Mouse (Mus musculus): ENCODE data around the gene Rnf181. TPM values are rescaled to one million over a fixed set of nuclear protein-coding genes. Genes with fewer than 3 reads are reported as not detected.

Rnf181 gene
- polyA plus RNA-seq (2015; fragmentation: Nextera tagmentation; extraction: Ambion mirVana) = 124 and 126 TPM in 2 replicates

DNA sequence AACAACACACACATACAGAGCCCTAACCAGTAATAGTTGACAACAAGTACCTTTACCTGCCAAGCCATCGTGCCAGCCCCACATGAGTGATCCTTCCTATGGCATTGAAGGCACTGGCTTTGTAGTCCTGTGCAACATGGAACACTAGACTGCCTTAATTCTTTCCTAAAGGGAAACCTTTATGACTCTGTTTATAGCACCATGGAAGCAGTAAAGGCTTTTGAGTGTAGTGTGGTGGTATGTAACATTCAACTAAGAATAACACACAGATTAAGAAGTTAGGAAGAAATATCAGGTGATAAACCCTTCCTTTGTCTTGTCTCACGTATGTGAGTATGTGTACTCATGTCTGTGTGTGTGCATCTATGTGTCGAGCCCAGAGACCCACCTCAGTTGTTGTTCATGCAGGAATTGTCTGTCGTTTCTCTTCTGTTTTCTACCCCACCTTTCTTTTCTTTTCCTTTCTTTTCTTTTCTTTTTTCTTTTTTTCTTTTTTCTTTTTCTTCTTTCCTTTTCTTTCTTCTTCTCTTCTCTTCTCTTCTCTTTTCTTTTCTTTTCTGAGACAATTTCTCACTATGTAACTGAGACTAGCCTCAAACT is at the start of gene Rnf181:
Rnf181 (minus strand) TSS at position 113 of the 600 bp plus-strand sequence.
- Histone ChIP-seq H3K4me1 (ENCODE audit: control insufficient read depth, insufficient read depth, low read length) (peaks cover 4% of the 10 kb centered on the region; the same call in 1 of the 2 replicates), H3K9me3 (replicated peaks; ENCODE audit: control insufficient read depth, low read length, poor library complexity, severe bottlenecking) (no peaks in the 10 kb centered on the region), H3K4me3 (ENCODE audit: low read depth, low read length) (no peak within 1 kb of the TSS), H3K4me2 (ENCODE audit: low read length) (no peak within 1 kb of the TSS), H3K27me3 (ENCODE audit: control insufficient read depth, insufficient read depth, low read depth, low read length) (no peaks in the 10 kb centered on the region; the same call in 1 of the 2 replicates), H3K36me3 (ENCODE audit: control insufficient read depth, insufficient read depth, low read length) (no peaks in the 10 kb centered on the region), H3K9ac (ENCODE audit: low read depth, low read length) (no peak within 1 kb of the TSS), H3K27ac (ENCODE audit: low read length) (no peak within 1 kb of the TSS)
- 81% methylated on average over 4 of the region's 4 CpGs for WGBS
- no peak for ATAC-seq

DNA sequence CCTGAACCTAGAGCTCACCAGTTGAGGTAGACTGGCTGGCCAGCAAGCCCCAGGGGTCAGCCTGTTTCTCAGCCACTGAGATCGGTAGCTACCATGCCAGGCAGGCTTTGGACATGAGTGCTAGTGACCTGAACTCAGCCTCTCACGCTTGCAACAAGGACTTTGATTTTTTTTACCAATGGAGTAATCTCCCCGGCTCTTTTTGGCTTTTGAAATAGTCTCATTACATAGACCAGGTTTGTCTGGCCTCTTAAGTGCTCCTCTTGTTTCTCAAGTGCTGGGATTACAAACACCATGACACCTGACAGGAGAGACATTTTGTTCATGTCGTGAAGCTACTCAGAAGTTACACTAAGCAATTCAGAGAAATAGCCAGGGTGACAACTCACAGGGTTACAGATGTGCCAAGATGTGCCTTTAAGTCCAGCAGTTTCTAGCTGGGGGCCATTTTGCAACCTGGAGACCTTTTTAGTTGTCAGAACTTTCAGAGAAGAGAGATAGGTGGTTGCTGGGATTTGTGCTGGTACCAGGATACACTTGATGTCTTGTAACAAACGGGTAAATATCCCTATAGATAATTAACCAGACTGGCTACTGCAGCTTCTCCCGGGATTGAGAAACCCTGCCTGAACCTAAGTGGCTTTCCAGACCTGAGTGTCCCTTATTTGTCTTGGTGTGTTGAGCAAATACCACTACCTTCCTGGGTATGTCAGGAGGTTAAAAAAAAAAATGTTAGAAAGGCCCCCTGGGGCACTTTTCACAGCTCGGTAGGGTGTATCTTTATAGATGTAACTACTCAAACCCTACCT is 49.4 kb upstream of the Rnf181 start:
- no peaks in the 10 kb centered on the region for H3K27me3 ChIP-seq (ENCODE audit: control insufficient read depth, insufficient read depth, low read depth, low read length)
- peaks cover 15% of the 10 kb centered on the region for H3K4me1 ChIP-seq (ENCODE audit: control insufficient read depth, insufficient read depth, low read length)
- H3K4me2 ChIP-seq (ENCODE audit: low read length) = no peak overlapping the region
- WGBS = 86% methylated on average over 7 of the region's 7 CpGs
- peaks cover 17% of the 10 kb centered on the region for H3K36me3 ChIP-seq (ENCODE audit: control insufficient read depth, insufficient read depth, low read length)
- ATAC-seq = no peak
- H3K9me3 ChIP-seq (replicated peaks; ENCODE audit: control insufficient read depth, low read length, poor library complexity, severe bottlenecking) = no peaks in the 10 kb centered on the region
- no peak overlapping the region for H3K4me3 ChIP-seq (ENCODE audit: low read depth, low read length)
- H3K27ac ChIP-seq (ENCODE audit: low read length) = no peak overlapping the region
- H3K9ac ChIP-seq (ENCODE audit: low read depth, low read length) = no peak overlapping the region

DNA sequence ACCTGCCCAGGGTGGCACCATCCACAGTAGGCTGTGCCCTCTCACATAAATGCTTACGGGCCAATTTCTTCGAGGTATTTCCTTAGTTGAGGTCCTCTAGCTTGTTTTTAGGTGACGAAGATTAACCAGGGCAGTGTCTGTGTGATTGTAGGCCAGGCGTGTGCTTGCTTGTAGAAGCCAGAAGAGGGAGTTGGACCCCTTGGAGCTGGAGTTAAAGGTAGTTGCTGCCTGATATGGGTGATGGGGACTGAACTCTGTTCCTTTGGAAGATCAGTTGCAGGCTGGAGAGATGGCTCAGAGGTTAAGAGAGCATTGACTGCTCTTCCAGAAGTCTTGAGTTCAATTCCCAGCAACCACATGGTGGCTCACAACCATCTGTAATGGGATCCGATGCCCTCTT is 48.4 kb upstream of the Rnf181 start:
- peaks cover 15% of the 10 kb centered on the region for H3K4me1 ChIP-seq (ENCODE audit: control insufficient read depth, insufficient read depth, low read length)
- H3K27ac ChIP-seq (ENCODE audit: low read length) = no peak overlapping the region
- no peaks in the 10 kb centered on the region for H3K27me3 ChIP-seq (ENCODE audit: control insufficient read depth, insufficient read depth, low read depth, low read length)
- H3K9me3 ChIP-seq (replicated peaks; ENCODE audit: control insufficient read depth, low read length, poor library complexity, severe bottlenecking) = no peaks in the 10 kb centered on the region
- H3K9ac ChIP-seq (ENCODE audit: low read depth, low read length) = 0 out of 2 replicates have a peak overlapping the region, but pooled peaks have one; percentile 92
- ATAC-seq = no peak
- 87% methylated on average over 5 of the region's 5 CpGs for WGBS
- peak overlapping the region; percentile 85 for H3K4me2 ChIP-seq (ENCODE audit: low read length)
- H3K36me3 ChIP-seq (ENCODE audit: control insufficient read depth, insufficient read depth, low read length) = peaks cover 15% of the 10 kb centered on the region
- peak overlapping the region; percentile 89 for H3K4me3 ChIP-seq (ENCODE audit: low read depth, low read length)

DNA sequence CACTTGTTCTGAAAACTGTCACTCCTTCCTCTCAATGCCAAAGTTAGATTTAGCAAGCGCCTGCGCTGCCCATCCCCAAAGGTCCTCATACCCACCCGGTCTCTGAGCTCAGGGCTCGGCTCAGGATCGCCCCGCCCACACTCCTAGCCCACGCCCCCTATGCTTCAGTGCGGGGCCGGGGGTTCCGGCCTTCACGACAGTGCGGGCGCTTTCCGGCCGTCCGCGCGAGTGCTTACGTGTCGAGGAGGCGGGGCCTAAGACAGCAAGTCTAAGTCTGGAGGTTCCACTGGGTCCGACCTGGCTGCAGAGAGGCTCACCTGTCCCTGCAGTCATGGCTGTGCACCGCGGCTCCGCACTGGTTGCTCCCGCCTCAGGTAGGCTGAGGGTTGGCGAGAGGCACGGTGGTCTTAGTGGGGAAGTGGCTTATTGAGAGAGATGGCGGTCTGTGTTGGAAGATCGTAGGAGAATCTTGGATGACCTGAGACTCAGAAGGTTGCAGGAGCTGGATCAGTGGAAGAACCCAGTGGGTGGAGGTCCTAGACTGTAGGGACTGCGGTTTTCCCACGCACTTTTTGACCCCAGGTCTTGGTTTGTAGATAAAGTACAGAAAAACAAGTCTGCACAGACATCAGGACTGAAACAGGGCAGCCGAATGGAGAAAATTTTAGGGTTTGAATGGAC is 47.5 kb upstream of the Rnf181 start, which contains the start of gene Ggcx:
Ggcx (plus strand) TSS at position 233 of the 681 bp plus-strand sequence.
- H3K27me3 ChIP-seq (ENCODE audit: control insufficient read depth, insufficient read depth, low read depth, low read length) = no peaks in the 10 kb centered on the region
- peaks cover 14% of the 10 kb centered on the region for H3K36me3 ChIP-seq (ENCODE audit: control insufficient read depth, insufficient read depth, low read length)
- H3K4me3 ChIP-seq (ENCODE audit: low read depth, low read length) = peak within 1 kb of the TSS; percentile 89
- peak within 1 kb of the TSS; percentile 92 for H3K9ac ChIP-seq (ENCODE audit: low read depth, low read length)
- peak within 1 kb of the TSS; percentile 85 for H3K4me2 ChIP-seq (ENCODE audit: low read length)
- H3K9me3 ChIP-seq (replicated peaks; ENCODE audit: control insufficient read depth, low read length, poor library complexity, severe bottlenecking) = no peaks in the 10 kb centered on the region
- ATAC-seq = peak; percentile 96
- peaks cover 15% of the 10 kb centered on the region for H3K4me1 ChIP-seq (ENCODE audit: control insufficient read depth, insufficient read depth, low read length)
- H3K27ac ChIP-seq (ENCODE audit: low read length) = peak within 1 kb of the TSS; percentile 74
- 2% methylated on average over 33 of the region's 33 CpGs for WGBS

DNA sequence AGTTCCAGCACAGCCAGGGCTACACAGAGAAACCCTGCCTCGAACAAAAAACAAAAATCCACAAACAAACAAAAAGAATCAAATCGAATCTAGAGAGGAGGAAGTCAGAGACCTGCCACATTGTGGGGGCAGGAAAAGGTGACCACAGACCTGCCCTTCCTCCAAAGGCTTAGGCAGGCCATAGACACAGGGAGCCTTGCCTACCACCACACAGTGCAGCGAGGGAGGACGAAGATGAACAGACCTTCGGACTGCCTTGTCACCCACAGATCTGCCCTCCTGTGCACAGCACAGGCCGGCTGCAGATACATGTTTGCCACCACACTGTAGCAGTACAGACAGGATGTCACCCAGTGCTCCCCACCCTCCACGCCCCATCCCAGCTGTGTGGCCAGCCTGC is 43.8 kb upstream of the Rnf181 start:
- Histone ChIP-seq H3K36me3 (ENCODE audit: control insufficient read depth, insufficient read depth, low read length) (no peaks in the 10 kb centered on the region), H3K27me3 (ENCODE audit: control insufficient read depth, insufficient read depth, low read depth, low read length) (no peaks in the 10 kb centered on the region), H3K4me2 (ENCODE audit: low read length) (no peak overlapping the region), H3K4me1 (ENCODE audit: control insufficient read depth, insufficient read depth, low read length) (peaks cover 14% of the 10 kb centered on the region), H3K9me3 (replicated peaks; ENCODE audit: control insufficient read depth, low read length, poor library complexity, severe bottlenecking) (no peaks in the 10 kb centered on the region), H3K4me3 (ENCODE audit: low read depth, low read length) (no peak overlapping the region), H3K27ac (ENCODE audit: low read length) (no peak overlapping the region), H3K9ac (ENCODE audit: low read depth, low read length) (no peak overlapping the region)
- no peak for ATAC-seq
- 82% methylated on average over 7 of the region's 7 CpGs for whole genome bisulfite sequencing

DNA sequence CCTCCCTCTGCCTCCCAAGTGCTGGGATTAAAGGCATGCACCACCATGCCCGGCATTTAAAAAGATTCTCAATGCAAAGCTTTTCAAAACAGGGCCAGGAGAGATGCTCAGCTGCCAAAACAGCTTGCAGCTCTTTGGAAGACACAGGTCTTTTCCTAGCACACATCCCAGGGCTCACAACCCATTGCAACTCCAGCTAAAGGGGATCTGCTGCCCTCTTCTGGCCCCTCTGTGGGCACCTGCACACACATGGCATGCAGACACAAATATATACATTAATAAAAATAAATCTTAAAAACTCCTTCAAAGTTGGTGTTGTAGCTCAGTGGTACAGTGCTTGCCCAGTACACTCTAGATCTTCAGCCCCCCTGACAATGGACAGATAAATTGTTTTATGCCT is 43.2 kb upstream of the Rnf181 start:
- no peak overlapping the region for H3K27ac ChIP-seq (ENCODE audit: low read length)
- no peak overlapping the region for H3K4me2 ChIP-seq (ENCODE audit: low read length)
- H3K4me1 ChIP-seq (ENCODE audit: control insufficient read depth, insufficient read depth, low read length) = peaks cover 9% of the 10 kb centered on the region
- H3K4me3 ChIP-seq (ENCODE audit: low read depth, low read length) = no peak overlapping the region
- 14% methylated on average over 1 of the region's 1 CpGs for WGBS
- no peaks in the 10 kb centered on the region for H3K36me3 ChIP-seq (ENCODE audit: control insufficient read depth, insufficient read depth, low read length)
- H3K9ac ChIP-seq (ENCODE audit: low read depth, low read length) = no peak overlapping the region
- no peaks in the 10 kb centered on the region for H3K9me3 ChIP-seq (replicated peaks; ENCODE audit: control insufficient read depth, low read length, poor library complexity, severe bottlenecking)
- ATAC-seq = no peak
- H3K27me3 ChIP-seq (ENCODE audit: control insufficient read depth, insufficient read depth, low read depth, low read length) = no peaks in the 10 kb centered on the region

DNA sequence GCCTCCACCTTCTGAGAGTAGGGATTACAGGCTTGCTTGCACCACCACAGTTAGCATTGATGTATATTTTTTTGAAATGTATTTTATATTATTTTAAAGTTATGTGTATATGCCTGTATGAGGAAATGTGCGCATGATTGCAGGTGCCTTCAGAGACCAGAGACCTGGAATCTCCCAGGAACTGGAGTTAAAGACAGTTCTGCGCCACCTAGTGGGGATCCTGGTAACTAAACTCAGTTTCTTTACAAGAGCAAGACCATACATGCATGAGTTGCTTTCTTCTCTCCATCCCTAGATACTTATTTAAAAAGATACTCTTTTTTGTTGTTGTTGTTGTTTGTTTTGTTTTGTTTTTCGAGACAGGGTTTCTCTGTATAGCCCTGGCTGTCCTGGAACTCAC is 42.8 kb upstream of the Rnf181 start:
- Histone ChIP-seq H3K36me3 (ENCODE audit: control insufficient read depth, insufficient read depth, low read length) (no peaks in the 10 kb centered on the region), H3K4me2 (ENCODE audit: low read length) (no peak overlapping the region), H3K4me1 (ENCODE audit: control insufficient read depth, insufficient read depth, low read length) (peaks cover 4% of the 10 kb centered on the region; the same call in 1 of the 2 replicates), H3K4me3 (ENCODE audit: low read depth, low read length) (no peak overlapping the region), H3K9me3 (replicated peaks; ENCODE audit: control insufficient read depth, low read length, poor library complexity, severe bottlenecking) (no peaks in the 10 kb centered on the region), H3K27ac (ENCODE audit: low read length) (no peak overlapping the region), H3K9ac (ENCODE audit: low read depth, low read length) (no peak overlapping the region), H3K27me3 (ENCODE audit: control insufficient read depth, insufficient read depth, low read depth, low read length) (no peaks in the 10 kb centered on the region)
- no peak for ATAC-seq
- WGBS = 17% methylated on average over 3 of the region's 3 CpGs

DNA sequence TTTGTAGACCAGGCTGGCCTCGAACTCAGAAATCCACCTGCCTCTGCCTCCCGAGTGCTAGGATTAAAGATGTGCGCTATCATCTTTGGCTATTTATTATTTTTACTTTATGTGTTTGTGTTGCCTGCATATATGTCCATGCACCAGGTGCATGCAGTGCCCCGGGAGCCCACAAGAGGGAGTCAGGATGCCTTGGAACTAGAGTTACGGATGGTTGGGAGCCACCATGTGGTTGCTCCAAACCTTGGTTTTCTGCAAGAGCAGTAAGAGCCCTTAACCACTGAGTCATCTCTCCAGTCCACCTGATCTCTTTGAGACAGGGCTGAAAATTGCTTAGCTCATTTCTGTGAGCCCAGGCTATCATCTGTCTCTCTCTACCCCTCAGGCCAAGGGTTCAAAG is 40.4 kb upstream of the Rnf181 start:
- H3K4me2 ChIP-seq (ENCODE audit: low read length) = no peak overlapping the region
- no peak overlapping the region for H3K9ac ChIP-seq (ENCODE audit: low read depth, low read length)
- H3K4me3 ChIP-seq (ENCODE audit: low read depth, low read length) = no peak overlapping the region
- H3K36me3 ChIP-seq (ENCODE audit: control insufficient read depth, insufficient read depth, low read length) = no peaks in the 10 kb centered on the region
- H3K9me3 ChIP-seq (replicated peaks; ENCODE audit: control insufficient read depth, low read length, poor library complexity, severe bottlenecking) = no peaks in the 10 kb centered on the region
- H3K27ac ChIP-seq (ENCODE audit: low read length) = no peak overlapping the region
- no peaks in the 10 kb centered on the region for H3K27me3 ChIP-seq (ENCODE audit: control insufficient read depth, insufficient read depth, low read depth, low read length)
- 2% methylated on average over 5 of the region's 5 CpGs for WGBS
- 0 out of 2 replicates have a peak, but pooled peaks have one; percentile 41 for ATAC-seq
- no peaks in the 10 kb centered on the region for H3K4me1 ChIP-seq (ENCODE audit: control insufficient read depth, insufficient read depth, low read length)

Data from midbrain, embryonic 16.5 days (tissue).